Mouse (Mus musculus): ENCODE measurements around the gene Abca2. TPM values are rescaled to one million over a fixed set of nuclear protein-coding genes. Genes with fewer than 3 reads are reported as not detected.

Abca2 gene
- polyA plus RNA-seq, 1 experiment from 2014 or later: 3.8 TPM

GRCm38 (mm10) chr2:25429435-25430180 lies 1.1 kb downstream of the Abca2 start:
- ATAC-seq (ENCODE audit: insufficient number of reproducible peaks, low FRiP score, low TSS enrichment, low read depth) (no peak), DNase-seq (ENCODE audit: low spot score) (no peak)
- peak overlapping the region; percentile 72 for H3K4me3 ChIP-seq (ENCODE audit: low read depth, low read length)
- peaks cover 24% of the 10 kb centered on the region for H3K27me3 ChIP-seq (ENCODE audit: control insufficient read depth, insufficient read depth, low read length)
- 0 out of 2 replicates have a peak, but pooled peaks cover 3% of the 10 kb centered on the region for H3K4me1 ChIP-seq (ENCODE audit: control insufficient read depth, insufficient read depth, low read length)
- no peaks in the 10 kb centered on the region for H3K9me3 ChIP-seq (ENCODE audit: control insufficient read depth, low read length)
- no peak overlapping the region for H3K27ac ChIP-seq (replicated peaks; ENCODE audit: low read depth, low read length)
- WGBS: 74% methylated on average over 5 of the region's 5 CpGs
- no peaks in the 10 kb centered on the region for H3K36me3 ChIP-seq (ENCODE audit: control insufficient read depth, insufficient read depth, low read length)
- H3K4me2 ChIP-seq (ENCODE audit: low read depth, severe bottlenecking): peak overlapping the region; percentile 95; the same call in 1 of the 2 replicates
- no peak overlapping the region for H3K9ac ChIP-seq (ENCODE audit: low read length)

GRCm38 (mm10) chr2:25430395-25431233 lies 2.1 kb downstream of the Abca2 start:
- no peaks in the 10 kb centered on the region for H3K36me3 ChIP-seq (ENCODE audit: control insufficient read depth, insufficient read depth, low read length)
- H3K27me3 ChIP-seq (ENCODE audit: control insufficient read depth, insufficient read depth, low read length): peaks cover 14% of the 10 kb centered on the region
- 72% methylated on average over 17 of the region's 17 CpGs for WGBS
- H3K9ac ChIP-seq (ENCODE audit: low read length): peak overlapping the region; percentile 12; the same call in 1 of the 2 replicates
- DNase-seq (ENCODE audit: low spot score) (no peak), ATAC-seq (ENCODE audit: insufficient number of reproducible peaks, low FRiP score, low TSS enrichment, low read depth) (no peak)
- no peak overlapping the region for H3K27ac ChIP-seq (replicated peaks; ENCODE audit: low read depth, low read length)
- no peak overlapping the region for H3K4me2 ChIP-seq (ENCODE audit: low read depth, severe bottlenecking)
- H3K9me3 ChIP-seq (ENCODE audit: control insufficient read depth, low read length): no peaks in the 10 kb centered on the region
- 0 out of 2 replicates have a peak, but pooled peaks cover 3% of the 10 kb centered on the region for H3K4me1 ChIP-seq (ENCODE audit: control insufficient read depth, insufficient read depth, low read length)
- H3K4me3 ChIP-seq (ENCODE audit: low read depth, low read length): no peak overlapping the region

- 62% methylated on average over 6 of the region's 6 CpGs for WGBS
Observed at GRCm38 (mm10) chr2:25431308-25431855, 2.9 kb downstream of the Abca2 start.

GRCm38 (mm10) chr2:25432326-25433098 lies 4.0 kb downstream of the Abca2 start:
- Histone ChIP-seq H3K9me3 (ENCODE audit: control insufficient read depth, low read length) (no peaks in the 10 kb centered on the region), H3K4me1 (ENCODE audit: control insufficient read depth, insufficient read depth, low read length) (0 out of 2 replicates have a peak, but pooled peaks cover 3% of the 10 kb centered on the region), H3K36me3 (ENCODE audit: control insufficient read depth, insufficient read depth, low read length) (no peaks in the 10 kb centered on the region), H3K27me3 (ENCODE audit: control insufficient read depth, insufficient read depth, low read length) (peaks cover 5% of the 10 kb centered on the region; the same call in 1 of the 2 replicates), H3K9ac (ENCODE audit: low read length) (no peak overlapping the region), H3K27ac (replicated peaks; ENCODE audit: low read depth, low read length) (no peak overlapping the region), H3K4me3 (ENCODE audit: low read depth, low read length) (no peak overlapping the region), H3K4me2 (ENCODE audit: low read depth, severe bottlenecking) (no peak overlapping the region)
- 57% methylated on average over 11 of the region's 11 CpGs for WGBS
- DNase-seq (ENCODE audit: low spot score) (no peak), ATAC-seq (ENCODE audit: insufficient number of reproducible peaks, low FRiP score, low TSS enrichment, low read depth) (no peak)

More at GRCm38 (mm10) chr2:25431308-25431855, 2.9 kb downstream of the Abca2 start:
- Histone ChIP-seq H3K9ac (ENCODE audit: low read length) (no peak overlapping the region), H3K4me1 (ENCODE audit: control insufficient read depth, insufficient read depth, low read length) (0 out of 2 replicates have a peak, but pooled peaks cover 3% of the 10 kb centered on the region), H3K4me2 (ENCODE audit: low read depth, severe bottlenecking) (no peak overlapping the region), H3K9me3 (ENCODE audit: control insufficient read depth, low read length) (no peaks in the 10 kb centered on the region), H3K27ac (replicated peaks; ENCODE audit: low read depth, low read length) (no peak overlapping the region), H3K27me3 (ENCODE audit: control insufficient read depth, insufficient read depth, low read length) (peaks cover 7% of the 10 kb centered on the region), H3K4me3 (ENCODE audit: low read depth, low read length) (no peak overlapping the region), H3K36me3 (ENCODE audit: control insufficient read depth, insufficient read depth, low read length) (no peaks in the 10 kb centered on the region)
- ATAC-seq (ENCODE audit: insufficient number of reproducible peaks, low FRiP score, low TSS enrichment, low read depth) (no peak), DNase-seq (ENCODE audit: low spot score) (no peak)

- Histone ChIP-seq H3K9ac (ENCODE audit: low read length) (no peak overlapping the region), H3K9me3 (ENCODE audit: control insufficient read depth, low read length) (no peaks in the 10 kb centered on the region), H3K27me3 (ENCODE audit: control insufficient read depth, insufficient read depth, low read length) (peaks cover 5% of the 10 kb centered on the region; the same call in 1 of the 2 replicates), H3K27ac (replicated peaks; ENCODE audit: low read depth, low read length) (no peak overlapping the region), H3K4me1 (ENCODE audit: control insufficient read depth, insufficient read depth, low read length) (0 out of 2 replicates have a peak, but pooled peaks cover 3% of the 10 kb centered on the region), H3K36me3 (ENCODE audit: control insufficient read depth, insufficient read depth, low read length) (no peaks in the 10 kb centered on the region), H3K4me3 (ENCODE audit: low read depth, low read length) (no peak overlapping the region), H3K4me2 (ENCODE audit: low read depth, severe bottlenecking) (no peak overlapping the region)
- DNase-seq (ENCODE audit: low spot score): no peak
- ATAC-seq (ENCODE audit: insufficient number of reproducible peaks, low FRiP score, low TSS enrichment, low read depth): no peak
- 75% methylated on average over 17 of the region's 17 CpGs for WGBS
Observed at GRCm38 (mm10) chr2:25433101-25433500, 4.6 kb downstream of the Abca2 start.

- H3K4me1 ChIP-seq (ENCODE audit: control insufficient read depth, insufficient read depth, low read length): no peaks in the 10 kb centered on the region
- peaks cover under 1% of the 10 kb centered on the region; the same call in 1 of the 2 replicates for H3K27me3 ChIP-seq (ENCODE audit: control insufficient read depth, insufficient read depth, low read length)
- no peaks in the 10 kb centered on the region; the same call in 1 of the 2 replicates for H3K36me3 ChIP-seq (ENCODE audit: control insufficient read depth, insufficient read depth, low read length)
- no peak overlapping the region for H3K9ac ChIP-seq (ENCODE audit: low read length)
- H3K4me3 ChIP-seq (ENCODE audit: low read depth, low read length): no peak overlapping the region
- H3K27ac ChIP-seq (replicated peaks; ENCODE audit: low read depth, low read length): no peak overlapping the region
- H3K9me3 ChIP-seq (ENCODE audit: control insufficient read depth, low read length): no peaks in the 10 kb centered on the region
- ATAC-seq (ENCODE audit: insufficient number of reproducible peaks, low FRiP score, low TSS enrichment, low read depth) (no peak), DNase-seq (ENCODE audit: low spot score) (no peak)
- H3K4me2 ChIP-seq (ENCODE audit: low read depth, severe bottlenecking): no peak overlapping the region
- 86% methylated on average over 8 of the region's 8 CpGs for WGBS
Observed at GRCm38 (mm10) chr2:25434292-25434691, 5.8 kb downstream of the Abca2 start.

- ATAC-seq (ENCODE audit: insufficient number of reproducible peaks, low FRiP score, low TSS enrichment, low read depth): no peak
- WGBS: 86% methylated on average over 10 of the region's 10 CpGs
Observed at GRCm38 (mm10) chr2:25436286-25436820, 7.8 kb downstream of the Abca2 start.

More at GRCm38 (mm10) chr2:25436286-25436820, 7.8 kb downstream of the Abca2 start:
- H3K27ac ChIP-seq (replicated peaks; ENCODE audit: low read depth, low read length): no peak overlapping the region
- no peak overlapping the region for H3K4me3 ChIP-seq (ENCODE audit: low read depth, low read length)
- no peaks in the 10 kb centered on the region; the same call in 1 of the 2 replicates for H3K36me3 ChIP-seq (ENCODE audit: control insufficient read depth, insufficient read depth, low read length)
- no peaks in the 10 kb centered on the region for H3K27me3 ChIP-seq (ENCODE audit: control insufficient read depth, insufficient read depth, low read length)
- H3K4me2 ChIP-seq (ENCODE audit: low read depth, severe bottlenecking): no peak overlapping the region
- no peak overlapping the region for H3K9ac ChIP-seq (ENCODE audit: low read length)
- no peaks in the 10 kb centered on the region for H3K9me3 ChIP-seq (ENCODE audit: control insufficient read depth, low read length)
- no peak for DNase-seq (ENCODE audit: low spot score)
- no peaks in the 10 kb centered on the region for H3K4me1 ChIP-seq (ENCODE audit: control insufficient read depth, insufficient read depth, low read length)

All from limb, embryonic 11.5 days (tissue).